Mouse (Mus musculus): Measurements from ENCODE around the gene Anp32b. TPM values are rescaled to one million over a fixed set of nuclear protein-coding genes. Genes with fewer than 3 reads are reported as not detected.

Gene Anp32b
- total RNA-seq (2017) = 152 and 196 TPM in 2 replicates

- peak; percentile 61 for ATAC-seq (replicated peaks; ENCODE audit: low read depth, poor library complexity, severe bottlenecking)
These were observed at the start of gene Anp32b for GRCm38 (mm10) chr4:46450519-46451131. Anp32b (plus strand) TSS chr4:46450902.

DNA sequence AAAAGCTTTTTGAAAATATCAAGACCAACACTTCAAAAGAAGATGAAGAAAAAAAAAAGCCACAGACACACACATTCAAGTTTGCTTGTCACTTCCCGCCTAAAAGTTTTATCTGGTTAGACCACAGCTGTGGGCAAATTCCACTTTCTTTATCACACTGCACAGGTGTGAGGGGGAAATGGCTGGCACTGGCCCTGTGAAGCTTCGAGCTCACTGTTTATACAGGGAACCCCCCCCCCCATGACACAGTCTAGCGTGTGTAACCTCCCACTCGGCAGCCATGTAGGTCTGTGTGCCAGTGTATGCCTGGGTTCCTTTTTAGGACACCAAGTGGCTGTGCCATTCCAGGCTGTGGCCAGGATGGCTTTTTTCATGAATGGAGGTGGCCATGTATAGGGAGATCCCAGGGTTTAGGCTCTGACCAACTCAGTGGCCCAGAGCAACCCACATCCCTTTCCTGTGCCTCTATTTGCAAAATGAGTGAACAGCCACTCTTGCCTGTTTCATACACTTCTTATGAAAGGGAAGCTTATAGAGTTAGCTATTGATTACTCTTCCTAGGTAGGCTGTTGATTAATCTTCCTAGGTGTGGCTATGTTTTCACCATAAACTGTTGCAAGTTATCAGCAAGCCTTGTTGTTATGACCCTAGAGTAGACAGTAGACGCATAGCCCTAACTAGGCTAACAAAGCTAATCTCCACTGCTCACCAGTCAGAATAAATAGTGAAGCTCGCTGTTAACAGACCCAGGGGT lies 46.5 kb upstream of the Anp32b start:
- ATAC-seq (replicated peaks; ENCODE audit: low read depth, poor library complexity, severe bottlenecking) = peak; percentile 90

DNA sequence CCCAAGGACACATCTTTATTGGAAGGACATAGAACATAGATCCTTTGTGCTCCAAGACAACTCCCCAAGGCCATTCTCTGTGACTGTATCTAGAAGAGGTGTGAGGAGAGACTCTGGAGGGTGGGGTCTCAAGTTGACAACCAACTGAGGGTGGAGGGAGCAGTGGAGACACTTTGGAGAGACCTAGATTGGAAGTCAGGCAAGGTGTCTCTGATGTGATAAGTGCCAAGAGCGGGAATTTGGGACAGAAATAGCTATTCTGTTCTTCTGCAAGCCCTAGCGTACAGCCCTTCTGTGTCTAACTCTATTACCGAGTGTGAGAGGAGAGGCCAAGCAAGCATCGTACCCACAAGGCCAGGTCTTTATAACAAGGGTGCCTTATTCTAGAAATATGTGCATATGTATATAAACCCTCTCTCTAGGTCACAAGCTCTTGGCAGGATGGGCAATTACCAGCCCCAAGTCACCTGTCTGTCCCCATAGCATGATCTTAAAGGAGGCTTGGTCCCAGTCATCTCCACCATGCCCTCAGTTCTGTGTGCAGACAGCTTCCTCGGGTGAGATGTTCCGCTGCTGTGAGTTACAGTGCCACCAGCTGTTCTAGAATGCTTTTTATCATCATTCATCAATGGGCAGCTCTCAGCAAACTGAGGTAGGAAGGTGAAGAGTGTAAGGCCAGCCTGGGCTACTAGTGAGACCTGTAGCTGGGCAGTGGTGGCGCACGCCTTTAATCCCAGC lies 43.6 kb upstream of the Anp32b start:
- ATAC-seq (replicated peaks; ENCODE audit: low read depth, poor library complexity, severe bottlenecking) = no peak

GRCm38 (mm10) chr4:46410677-46411076 lies 40.0 kb upstream of the Anp32b start:
- peak; percentile 59 for ATAC-seq (replicated peaks; ENCODE audit: low read depth, poor library complexity, severe bottlenecking)

- peak; percentile 85 for ATAC-seq (replicated peaks; ENCODE audit: low read depth, poor library complexity, severe bottlenecking)
These were observed 39.2 kb upstream of the Anp32b start for GRCm38 (mm10) chr4:46411489-46411888.

DNA sequence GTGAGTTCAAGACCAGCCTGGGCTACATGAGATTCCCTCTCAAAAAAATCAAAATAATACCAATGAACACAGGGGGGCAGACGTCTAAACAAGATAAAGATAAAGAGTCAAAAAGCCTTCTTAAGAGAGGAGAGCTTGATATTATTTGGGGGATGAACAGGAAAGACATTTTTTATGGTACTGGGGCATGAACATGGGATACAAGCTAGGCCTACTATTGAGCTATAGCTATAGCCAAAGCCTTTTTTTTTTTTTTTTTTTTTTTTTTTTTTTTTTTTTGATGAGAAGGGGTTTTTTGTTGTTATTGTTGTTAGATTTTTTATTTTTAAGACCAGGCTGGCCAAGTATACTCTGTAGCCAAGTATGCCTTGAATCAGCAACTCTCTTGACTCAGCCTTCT lies 38.6 kb upstream of the Anp32b start:
- ATAC-seq (replicated peaks; ENCODE audit: low read depth, poor library complexity, severe bottlenecking) = peak; percentile 15; the same call in 1 of the 2 replicates

DNA sequence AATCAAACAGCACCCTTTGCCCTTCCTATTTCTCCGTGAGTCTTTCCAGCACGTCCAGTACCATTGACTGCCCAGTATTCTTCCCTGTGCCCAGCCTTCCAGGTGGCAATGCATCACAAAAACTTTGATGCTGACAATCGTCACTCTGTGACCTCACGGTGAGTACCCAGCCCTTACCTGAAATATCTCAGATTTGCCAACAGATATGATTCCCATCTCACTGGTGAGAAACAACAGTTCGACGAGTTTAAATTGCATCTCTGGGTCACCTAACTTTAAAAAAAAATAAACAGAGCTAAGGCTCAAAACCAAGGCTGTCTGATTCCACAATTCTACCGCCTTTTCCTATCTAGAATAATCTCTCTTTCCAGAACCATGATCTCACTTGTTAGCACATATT lies 37.3 kb upstream of the Anp32b start, which contains the start of gene Hemgn:
Gene Hemgn (minus strand): TSS at position 101 of the 400 bp plus-strand sequence.
- ATAC-seq (replicated peaks; ENCODE audit: low read depth, poor library complexity, severe bottlenecking) = no peak

DNA sequence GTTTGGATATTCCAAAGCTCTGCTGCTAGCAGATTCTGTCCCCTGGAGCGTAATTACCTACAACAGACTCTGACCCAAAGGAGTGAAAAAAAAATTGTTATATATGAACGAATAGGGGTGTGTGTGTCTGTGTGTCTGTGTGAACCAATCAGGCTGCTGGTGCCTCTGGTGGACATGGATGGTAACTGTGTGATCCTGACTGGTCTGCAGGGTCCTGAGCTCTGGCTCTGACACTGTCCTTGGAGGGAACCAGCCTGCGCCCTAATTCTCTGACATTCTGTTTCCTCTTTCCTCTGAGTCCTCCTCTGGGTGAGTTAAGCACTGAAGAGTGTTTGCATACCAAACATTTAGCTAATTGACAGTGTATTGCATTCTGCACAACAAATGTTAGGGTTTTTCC lies 33.2 kb upstream of the Anp32b start:
- peak; percentile 81 for ATAC-seq (replicated peaks; ENCODE audit: low read depth, poor library complexity, severe bottlenecking)

DNA sequence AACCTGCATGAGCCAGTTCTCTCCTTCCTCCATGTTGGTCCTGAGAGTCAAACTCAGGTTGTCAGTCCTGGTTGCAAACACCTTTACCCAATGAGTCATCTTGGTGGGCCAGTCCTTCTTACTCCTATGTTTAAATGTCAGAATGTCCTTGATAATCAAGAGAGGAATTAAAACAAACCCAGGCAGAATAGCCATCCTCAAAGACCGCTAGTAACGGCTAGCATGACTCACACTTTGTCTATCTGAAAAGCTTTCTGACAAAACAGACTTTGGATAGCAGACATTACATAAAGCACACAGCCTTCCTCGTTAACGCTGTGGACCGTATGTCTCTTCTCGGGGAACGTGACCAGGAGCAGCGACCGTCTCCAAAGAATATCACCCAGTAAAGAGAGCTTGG lies 31.9 kb upstream of the Anp32b start:
- no peak for ATAC-seq (replicated peaks; ENCODE audit: low read depth, poor library complexity, severe bottlenecking)

- no peak for ATAC-seq (replicated peaks; ENCODE audit: low read depth, poor library complexity, severe bottlenecking)
These were observed 28.1 kb upstream of the Anp32b start for GRCm38 (mm10) chr4:46422625-46423024.

DNA sequence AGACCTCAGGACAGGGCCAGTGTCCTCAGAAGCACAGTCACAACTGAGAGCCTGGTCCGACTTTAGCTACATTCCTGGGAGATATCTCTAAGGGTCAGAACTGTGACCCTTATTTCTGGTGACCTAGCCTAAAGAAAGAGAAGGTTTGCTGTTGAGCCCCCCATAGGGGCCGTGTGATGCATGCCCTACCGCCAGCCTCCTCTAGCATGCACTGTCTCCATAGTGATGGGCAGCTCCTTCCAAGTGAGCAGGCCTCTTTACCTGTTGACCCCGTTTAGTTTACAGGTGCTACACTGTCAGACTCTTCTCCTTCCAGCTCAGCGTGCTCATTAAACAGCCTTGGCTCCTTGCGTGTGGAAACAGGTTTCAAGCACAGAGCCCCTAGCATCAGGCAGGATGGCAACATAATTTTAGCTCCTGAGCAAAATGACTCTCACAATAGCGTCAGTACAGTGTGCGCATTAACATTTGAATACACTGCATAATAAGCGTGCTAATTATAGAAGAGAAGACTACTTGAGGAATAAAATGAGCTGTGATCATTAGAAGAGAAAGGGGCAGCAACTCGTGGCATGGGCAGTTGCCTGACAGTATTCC lies 21.7 kb upstream of the Anp32b start:
- ATAC-seq (replicated peaks; ENCODE audit: low read depth, poor library complexity, severe bottlenecking) = no peak

DNA sequence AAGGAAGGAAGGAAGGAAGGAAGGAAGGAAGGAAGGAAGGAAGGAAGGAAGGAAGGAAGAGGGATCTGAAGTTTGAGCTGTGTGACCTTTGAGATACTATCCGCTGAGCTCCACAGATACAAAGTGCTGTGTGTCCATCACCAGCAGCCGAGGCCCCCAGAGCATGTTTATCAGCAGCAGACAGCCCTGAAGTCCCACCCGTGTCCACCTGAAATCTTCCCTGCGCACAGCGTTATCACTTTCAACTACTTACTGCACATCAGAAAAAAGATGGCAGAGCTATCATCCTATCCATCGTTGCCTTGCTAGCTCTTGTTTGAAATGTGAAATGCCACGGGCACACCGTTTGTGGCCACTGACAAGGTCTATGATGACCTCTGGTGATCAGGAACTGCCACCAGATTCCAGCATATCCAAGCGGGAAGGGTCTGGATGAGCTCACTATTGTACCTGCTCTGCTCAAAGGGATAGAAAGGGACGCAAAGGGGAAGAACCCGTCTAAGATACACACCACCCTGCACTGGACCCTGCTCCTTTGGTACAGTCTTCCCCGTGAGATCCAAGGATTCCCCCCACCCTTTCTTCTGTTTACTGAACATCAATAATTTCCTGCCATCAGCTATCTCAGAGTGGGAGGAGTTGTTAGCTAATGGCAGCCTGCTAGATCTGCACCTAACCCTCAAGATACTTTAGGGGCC lies 18.2 kb upstream of the Anp32b start:
- ATAC-seq (replicated peaks; ENCODE audit: low read depth, poor library complexity, severe bottlenecking) = no peak; the same call in 1 of the 2 replicates

GRCm38 (mm10) chr4:46442501-46442900 lies 8.2 kb upstream of the Anp32b start:
- ATAC-seq (replicated peaks; ENCODE audit: low read depth, poor library complexity, severe bottlenecking) = peak; percentile 92

DNA sequence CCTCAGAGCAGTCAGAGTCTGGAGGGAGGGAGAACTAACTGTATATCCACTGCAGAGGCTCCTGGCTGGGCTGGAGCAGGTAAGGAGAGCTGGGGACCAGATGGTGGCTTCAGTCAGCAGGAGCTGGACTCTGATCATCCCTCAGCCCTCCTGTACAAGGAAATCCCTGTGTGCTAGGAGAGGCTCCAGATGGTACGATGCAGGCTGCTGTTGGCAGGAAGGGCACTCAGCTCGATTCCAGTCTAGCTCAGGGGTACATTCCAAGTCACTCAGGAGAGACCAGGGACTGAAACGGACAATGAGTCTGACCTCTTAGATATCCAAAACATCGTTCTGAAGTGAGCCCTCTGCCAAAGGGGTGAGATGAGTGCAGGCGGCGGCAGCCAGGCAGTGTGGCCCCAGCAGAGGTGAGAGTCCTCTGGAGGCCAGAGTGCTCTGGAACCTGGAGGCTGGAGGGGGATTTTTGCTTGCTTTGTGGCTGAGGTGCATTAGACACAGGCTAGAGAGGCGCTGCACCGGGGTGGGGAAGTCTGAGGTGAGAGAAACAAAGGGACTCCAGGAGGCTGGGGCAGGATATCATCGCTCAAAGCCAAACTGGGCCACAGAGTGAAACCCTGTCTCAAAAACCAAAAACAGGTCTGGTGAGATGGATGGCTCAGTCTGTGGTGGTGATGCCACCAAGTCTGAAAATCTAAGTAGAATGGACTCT lies 5.3 kb upstream of the Anp32b start:
- no peak for ATAC-seq (replicated peaks; ENCODE audit: low read depth, poor library complexity, severe bottlenecking)

DNA sequence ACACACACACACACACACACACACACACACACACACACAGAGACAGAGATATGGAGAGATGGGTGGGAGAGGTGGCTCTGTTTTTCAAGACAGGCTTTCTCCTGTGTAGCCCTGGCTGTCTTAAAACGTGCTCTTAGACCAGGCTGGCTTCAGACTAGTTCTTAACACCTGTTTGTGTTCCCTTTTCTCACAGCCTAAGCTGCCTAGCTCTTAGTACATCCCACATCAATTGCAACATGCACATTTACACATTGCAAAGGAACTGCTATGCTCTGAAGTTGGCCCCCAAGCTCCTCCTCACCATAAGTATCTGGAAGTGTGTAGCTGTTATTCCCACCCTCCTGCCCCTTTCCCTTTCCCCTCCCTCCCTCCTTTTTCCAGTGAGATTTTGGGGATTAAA lies 3.2 kb upstream of the Anp32b start:
- ATAC-seq (replicated peaks; ENCODE audit: low read depth, poor library complexity, severe bottlenecking) = no peak

DNA sequence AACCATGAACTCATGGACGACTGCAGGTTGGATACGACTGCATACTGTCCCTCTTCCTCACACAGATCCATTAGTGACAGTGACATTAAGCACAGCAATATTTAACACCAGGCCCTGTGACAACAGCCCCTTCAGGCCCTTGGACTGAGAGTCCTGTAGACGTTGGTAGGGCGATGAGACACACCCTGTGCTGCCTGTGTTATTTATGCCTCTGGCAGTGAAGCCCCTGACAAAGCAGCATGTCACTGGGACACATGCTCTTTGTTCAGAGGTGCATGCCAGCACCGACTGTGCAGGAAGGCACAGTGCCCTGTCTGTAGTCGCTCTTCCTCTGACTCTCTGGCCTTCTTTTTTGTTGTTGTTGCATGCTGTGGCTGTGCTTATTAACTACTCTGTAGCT lies 1.8 kb upstream of the Anp32b start:
- no peak for ATAC-seq (replicated peaks; ENCODE audit: low read depth, poor library complexity, severe bottlenecking)

DNA sequence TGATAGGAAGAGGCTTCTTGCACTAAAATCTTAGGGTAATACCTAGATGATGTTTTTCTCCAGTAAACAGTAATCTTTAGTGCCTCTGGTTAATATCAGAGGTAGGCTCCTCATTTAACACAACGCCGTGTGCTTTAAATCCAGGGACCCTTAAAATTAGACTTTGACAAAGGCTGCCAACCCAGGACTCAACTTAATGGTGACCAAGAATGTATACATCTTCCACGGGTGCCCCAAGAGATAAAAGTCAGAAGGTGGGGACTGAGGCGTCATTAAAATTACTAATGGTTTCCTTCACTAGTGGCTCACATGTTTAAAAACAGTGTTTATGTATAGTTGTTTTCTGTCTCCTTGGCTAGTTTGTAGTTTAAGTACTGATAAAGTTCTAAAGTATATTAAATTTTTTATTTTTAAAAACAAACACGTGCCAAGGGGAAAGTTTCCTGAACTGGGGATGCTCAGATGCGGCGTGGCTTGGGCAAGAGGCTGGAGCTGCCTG lies 633 bp upstream of the Anp32b start:
- no peak for ATAC-seq (replicated peaks; ENCODE audit: low read depth, poor library complexity, severe bottlenecking)

GRCm38 (mm10) chr4:46451240-46451757 lies 597 bp downstream of the Anp32b start:
- ATAC-seq (replicated peaks; ENCODE audit: low read depth, poor library complexity, severe bottlenecking) = no peak

All from common myeloid progenitor, adult 5-6 weeks (primary cell).